Mouse (Mus musculus) midbrain, embryonic 15.5 days (tissue): ENCODE measurements around the gene Bmyc. TPM values are rescaled to one million over a fixed set of nuclear protein-coding genes. Genes with fewer than 3 reads are reported as not detected.
"Not testable (repeated sequence)": the region's sequence is repeated elsewhere in the genome, so short reads cannot be mapped to it uniquely, and the experiment has no call there.

ENCODE experiments used
- ATAC-seq: fragments of 200-750 bp; cut with Nextera tagmentation; replicated peaks from 2 replicates; pipeline ENCODE4 v1.8.0; 2017; ENCODE audit warnings: moderate TSS enrichment
- H3K27ac ChIP-seq: fragments of 300-500 bp; sonication (generic); 2 replicates; pipeline ENCODE4 v1.5.1; 2015; ENCODE audit warnings: mild to moderate bottlenecking, inconsistent platforms
- H3K27me3 ChIP-seq: fragments of 300-500 bp; sonication (generic); replicated peaks from 2 replicates; pipeline ENCODE4 v1.6.1; 2015; ENCODE audit warnings: inconsistent platforms
- H3K36me3 ChIP-seq: fragments of 300-500 bp; sonication (generic); replicated peaks from 2 replicates; pipeline ENCODE4 v1.6.1; 2015; ENCODE audit warnings: inconsistent platforms
- H3K4me1 ChIP-seq: fragments of 300-500 bp; sonication (generic); 2 replicates; pipeline ENCODE4 v1.6.1; 2015; ENCODE audit warnings: inconsistent platforms
- H3K4me2 ChIP-seq: fragments of 300-500 bp; sonication (generic); 2 replicates; pipeline ENCODE4 v1.6.1; 2015; ENCODE audit warnings: inconsistent platforms, mild to moderate bottlenecking, moderate library complexity
- H3K4me3 ChIP-seq: fragments of 300-500 bp; sonication (generic); 2 replicates; pipeline ENCODE4 v1.5.1; 2015; ENCODE audit warnings: mild to moderate bottlenecking, inconsistent platforms
- H3K9ac ChIP-seq: fragments of 300-500 bp; sonication (generic); 2 replicates; pipeline ENCODE4 v1.6.1; 2015; ENCODE audit warnings: mild to moderate bottlenecking, inconsistent platforms
- H3K9me3 ChIP-seq: fragments of 300-500 bp; sonication (generic); 2 replicates; pipeline ENCODE4 v1.6.1; 2016; ENCODE audit warnings: inconsistent platforms
- WGBS: fragments of 180-500 bp; shearing (Covaris S2); methylation state at CpG from one replicate; pipeline ENCODE4 v1.1.7; 2015; ENCODE audit warnings: mixed read lengths; 5-methylcytosine and 5-hydroxymethylcytosine counted together
- polyA plus RNA-seq: library from polyadenylated mRNA; unstranded; fragments of >200 nt; fragmentation: Nextera tagmentation; extraction: Ambion mirVana; gene quantifications from 2 replicates; pipeline ENCODE4 v1.2.1, GENCODE M21; 2015

Gene Bmyc
- polyA plus RNA-seq, 1 experiment from 2014 or later = 143 TPM

GRCm38 (mm10) chr2:25694605-25695004 lies 11.9 kb upstream of the Bmyc start:
- H3K9ac ChIP-seq = no peak overlapping the region
- no peak overlapping the region for H3K4me2 ChIP-seq
- H3K27me3 ChIP-seq = no peaks in the 10 kb centered on the region
- no peak overlapping the region for H3K27ac ChIP-seq
- H3K4me1 ChIP-seq = no peaks in the 10 kb centered on the region
- no peaks in the 10 kb centered on the region for H3K36me3 ChIP-seq
- H3K9me3 ChIP-seq = no peaks in the 10 kb centered on the region
- no peak overlapping the region for H3K4me3 ChIP-seq
- no peak for ATAC-seq

DNA sequence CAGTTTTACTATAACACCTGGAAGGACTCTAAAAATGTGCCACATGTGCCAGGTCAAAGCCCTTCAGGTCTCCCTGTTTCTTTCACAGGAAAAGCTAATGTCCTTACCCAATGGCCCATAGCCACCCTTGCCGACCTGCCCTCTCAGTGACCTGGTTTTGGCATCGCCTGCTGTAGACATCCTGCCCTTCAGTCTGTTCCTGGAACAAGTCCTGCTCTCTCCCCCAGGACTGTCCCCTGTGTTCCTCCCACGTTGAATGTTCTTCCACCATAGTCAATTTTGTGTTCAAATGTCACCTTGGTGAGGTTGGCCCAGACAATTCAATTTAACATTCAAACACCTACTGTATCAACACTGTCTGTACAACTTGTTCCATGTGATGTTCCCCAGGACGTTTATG lies 9.6 kb upstream of the Bmyc start:
- no peak overlapping the region for H3K4me2 ChIP-seq
- H3K27me3 ChIP-seq = no peaks in the 10 kb centered on the region
- no peaks in the 10 kb centered on the region for H3K4me1 ChIP-seq
- H3K9me3 ChIP-seq = no peaks in the 10 kb centered on the region
- H3K27ac ChIP-seq = no peak overlapping the region
- no peaks in the 10 kb centered on the region for H3K36me3 ChIP-seq
- ATAC-seq = no peak
- WGBS = 71% methylated on average over 4 of the region's 4 CpGs
- no peak overlapping the region for H3K9ac ChIP-seq
- H3K4me3 ChIP-seq = no peak overlapping the region

GRCm38 (mm10) chr2:25698696-25699095 lies 7.8 kb upstream of the Bmyc start:
- WGBS = 87% methylated on average over 2 of the region's 2 CpGs
- Histone ChIP-seq H3K36me3 (no peaks in the 10 kb centered on the region), H3K9me3 (no peaks in the 10 kb centered on the region), H3K27ac (no peak overlapping the region), H3K4me2 (no peak overlapping the region), H3K27me3 (no peaks in the 10 kb centered on the region), H3K4me3 (no peak overlapping the region), H3K4me1 (no peaks in the 10 kb centered on the region), H3K9ac (no peak overlapping the region)
- no peak for ATAC-seq

DNA sequence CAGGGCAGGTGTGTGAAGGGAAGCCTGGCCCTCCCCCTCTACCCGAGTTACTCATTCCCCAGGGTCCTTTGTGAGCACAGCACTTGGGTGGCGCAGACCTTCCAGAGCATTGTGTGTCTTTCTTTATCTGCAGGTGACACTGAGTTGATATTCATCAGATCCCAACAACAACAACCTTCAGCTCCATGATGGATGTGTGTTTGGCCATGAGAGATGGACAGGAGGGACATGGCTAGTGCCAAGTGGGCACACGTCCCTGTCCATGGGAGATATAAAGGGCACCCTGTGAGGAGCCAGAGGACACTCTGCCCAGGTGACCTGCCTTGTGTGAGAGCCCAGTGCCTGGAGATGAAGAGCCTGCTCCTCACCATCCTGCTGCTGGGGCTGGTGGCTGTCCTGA lies 6.8 kb upstream of the Bmyc start, which contains the start of gene Obp2a:
Gene Obp2a, plus strand, starts transcription at position 301 of the 400 bp plus-strand sequence.
- not testable (repeated sequence) for H3K4me1 ChIP-seq, H3K4me2 ChIP-seq, H3K9me3 ChIP-seq, H3K36me3 ChIP-seq, H3K27me3 ChIP-seq, H3K4me3 ChIP-seq, H3K9ac ChIP-seq, ATAC-seq, H3K27ac ChIP-seq
- WGBS = 82% methylated on average over 3 of the region's 3 CpGs

- no peaks in the 10 kb centered on the region for H3K9me3 ChIP-seq
- H3K27ac ChIP-seq = no peak overlapping the region
- H3K4me2 ChIP-seq = no peak overlapping the region
- no peak overlapping the region for H3K4me3 ChIP-seq
- WGBS = 86% methylated on average over 5 of the region's 5 CpGs
- no peaks in the 10 kb centered on the region for H3K36me3 ChIP-seq
- ATAC-seq = no peak
- H3K9ac ChIP-seq = no peak overlapping the region
- no peaks in the 10 kb centered on the region for H3K27me3 ChIP-seq
- 0 out of 2 replicates have a peak, but pooled peaks cover 2% of the 10 kb centered on the region for H3K4me1 ChIP-seq
Observed at GRCm38 (mm10) chr2:25701001-25701400, 5.5 kb upstream of the Bmyc start.

DNA sequence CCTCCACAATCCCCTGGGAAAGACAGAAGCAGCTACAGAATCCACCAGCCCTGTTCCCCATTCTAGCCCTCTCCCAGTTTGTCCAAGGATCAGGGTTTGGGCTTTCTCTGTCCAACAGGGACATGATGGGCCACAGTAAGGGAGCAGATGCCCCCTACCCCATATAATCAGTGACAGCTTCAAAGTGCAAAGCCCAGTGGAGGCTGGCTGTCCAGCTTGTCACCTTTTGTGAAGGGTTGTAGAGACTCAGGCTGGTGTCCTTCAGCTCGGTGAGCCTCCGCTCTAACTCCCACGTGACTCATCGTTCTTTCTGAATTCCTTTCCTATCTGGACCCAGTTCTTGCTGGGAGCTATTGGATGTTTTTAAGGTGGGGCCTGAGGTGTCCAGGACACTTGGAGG lies 2.8 kb upstream of the Bmyc start:
- Histone ChIP-seq H3K9ac (no peak overlapping the region), H3K4me1 (peaks cover 14% of the 10 kb centered on the region), H3K27me3 (no peaks in the 10 kb centered on the region), H3K9me3 (no peaks in the 10 kb centered on the region), H3K27ac (no peak overlapping the region), H3K4me3 (no peak overlapping the region), H3K36me3 (no peaks in the 10 kb centered on the region), H3K4me2 (no peak overlapping the region)
- 84% methylated on average over 4 of the region's 4 CpGs for WGBS
- ATAC-seq = no peak

- Histone ChIP-seq H3K4me1 (peaks cover 22% of the 10 kb centered on the region), H3K27me3 (no peaks in the 10 kb centered on the region), H3K27ac (no peak overlapping the region), H3K9me3 (no peaks in the 10 kb centered on the region), H3K36me3 (no peaks in the 10 kb centered on the region), H3K4me3 (peak overlapping the region; percentile 18), H3K4me2 (peak overlapping the region; percentile 49), H3K9ac (no peak overlapping the region)
- 79% methylated on average over 2 of the region's 2 CpGs for WGBS
- no peak for ATAC-seq
Observed at GRCm38 (mm10) chr2:25708121-25708520, 1.6 kb downstream of the Bmyc start.

- ATAC-seq, H3K4me2 ChIP-seq, H3K4me3 ChIP-seq, H3K27ac ChIP-seq, H3K9me3 ChIP-seq, H3K36me3 ChIP-seq, H3K27me3 ChIP-seq, H3K9ac ChIP-seq: not testable (repeated sequence)
- 92% methylated on average over 1 of the region's 1 CpGs for WGBS
- H3K4me1 ChIP-seq = peaks cover 22% of the 10 kb centered on the region
Observed at GRCm38 (mm10) chr2:25709056-25709455, 2.5 kb downstream of the Bmyc start.

DNA sequence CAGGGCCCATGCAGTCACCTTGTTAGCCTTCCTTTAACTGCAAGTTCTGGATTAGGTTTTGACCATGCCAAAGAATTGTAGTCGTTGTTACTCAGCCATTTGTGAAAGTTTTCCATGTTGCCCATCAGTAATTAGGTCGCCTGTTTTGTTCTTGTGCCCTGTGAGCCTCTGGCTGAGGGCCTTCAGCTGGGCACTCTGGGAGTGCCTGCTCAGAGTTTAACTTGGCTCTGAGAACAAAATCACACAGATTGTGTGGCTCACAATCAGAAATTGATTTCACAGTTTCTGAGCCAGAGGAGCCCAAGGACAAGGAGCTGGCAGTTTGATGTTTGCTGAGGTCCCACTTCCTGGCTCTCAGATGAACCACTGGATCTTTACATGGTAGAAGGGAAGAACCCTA lies 3.3 kb downstream of the Bmyc start:
- not testable (repeated sequence) for H3K36me3 ChIP-seq, H3K9ac ChIP-seq, H3K27ac ChIP-seq, ATAC-seq, H3K4me3 ChIP-seq, H3K4me2 ChIP-seq, H3K9me3 ChIP-seq, H3K27me3 ChIP-seq
- 71% methylated on average over 2 of the region's 2 CpGs for WGBS
- H3K4me1 ChIP-seq = peaks cover 22% of the 10 kb centered on the region

- not testable (repeated sequence) for ATAC-seq
Observed at GRCm38 (mm10) chr2:25711641-25712040, 5.1 kb downstream of the Bmyc start.

GRCm38 (mm10) chr2:25717222-25717621 lies 10.7 kb downstream of the Bmyc start:
- Histone ChIP-seq H3K36me3 (no peaks in the 10 kb centered on the region), H3K4me1 (no peaks in the 10 kb centered on the region), H3K9me3 (no peaks in the 10 kb centered on the region), H3K27me3 (no peaks in the 10 kb centered on the region), H3K9ac (no peak overlapping the region), H3K4me3 (no peak overlapping the region), H3K27ac (no peak overlapping the region), H3K4me2 (no peak overlapping the region)
- no peak for ATAC-seq

More at GRCm38 (mm10) chr2:25711641-25712040, 5.1 kb downstream of the Bmyc start:
- H3K36me3 ChIP-seq, H3K9ac ChIP-seq, H3K27me3 ChIP-seq, H3K4me3 ChIP-seq, H3K4me2 ChIP-seq, H3K9me3 ChIP-seq, H3K27ac ChIP-seq: not testable (repeated sequence)
- H3K4me1 ChIP-seq = peaks cover 20% of the 10 kb centered on the region
- WGBS = 27% methylated on average over 3 of the region's 3 CpGs

- no peak overlapping the region for H3K27ac ChIP-seq
- 63% methylated on average over 2 of the region's 2 CpGs for WGBS
- H3K9ac ChIP-seq = no peak overlapping the region
- no peaks in the 10 kb centered on the region for H3K36me3 ChIP-seq
- H3K4me2 ChIP-seq = no peak overlapping the region
- H3K27me3 ChIP-seq = no peaks in the 10 kb centered on the region
- H3K9me3 ChIP-seq = no peaks in the 10 kb centered on the region
- no peak overlapping the region for H3K4me3 ChIP-seq
- H3K4me1 ChIP-seq = no peaks in the 10 kb centered on the region
- no peak for ATAC-seq
Observed at GRCm38 (mm10) chr2:25733199-25733930, 26.8 kb downstream of the Bmyc start.

DNA sequence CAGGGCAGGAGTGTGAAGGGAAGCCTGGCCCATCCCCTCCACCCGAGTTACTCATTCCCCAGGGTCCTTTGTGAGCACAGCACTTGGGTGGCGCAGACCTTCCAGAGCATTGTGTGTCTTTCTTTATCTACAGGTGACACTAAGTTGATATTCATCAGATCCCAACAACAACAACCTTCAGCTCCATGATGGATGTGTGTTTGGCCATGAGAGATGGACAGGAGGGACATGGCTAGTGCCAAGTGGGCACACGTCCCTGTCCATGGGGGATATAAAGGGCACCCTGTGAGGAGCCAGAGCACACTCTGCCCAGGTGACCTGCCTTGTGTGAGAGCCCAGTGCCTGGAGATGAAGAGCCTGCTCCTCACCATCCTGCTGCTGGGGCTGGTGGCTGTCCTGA lies 30.2 kb downstream of the Bmyc start, which contains the start of gene Obp2b:
Gene Obp2b, plus strand, starts transcription at position 301 of the 400 bp plus-strand sequence.
- H3K4me1 ChIP-seq, H3K4me3 ChIP-seq, H3K9ac ChIP-seq, H3K36me3 ChIP-seq, H3K9me3 ChIP-seq, ATAC-seq, H3K27ac ChIP-seq, H3K27me3 ChIP-seq, H3K4me2 ChIP-seq: not testable (repeated sequence)
- 93% methylated on average over 3 of the region's 3 CpGs for WGBS
